Mouse (Mus musculus) thymus, postnatal 36 days (tissue): ENCODE measurements around the gene Tcp10c.
"Not testable (repeated sequence)": the region's sequence is repeated elsewhere in the genome, so short reads cannot be mapped to it uniquely, and the experiment has no call there.

Source experiments
- DNase-seq, 2 experiments: peaks; one replicate each; pipeline ENCODE4 v3.0.0; 2022; ENCODE audit warnings: mixed read lengths in 2 of 2

Gene Tcp10c

DNA sequence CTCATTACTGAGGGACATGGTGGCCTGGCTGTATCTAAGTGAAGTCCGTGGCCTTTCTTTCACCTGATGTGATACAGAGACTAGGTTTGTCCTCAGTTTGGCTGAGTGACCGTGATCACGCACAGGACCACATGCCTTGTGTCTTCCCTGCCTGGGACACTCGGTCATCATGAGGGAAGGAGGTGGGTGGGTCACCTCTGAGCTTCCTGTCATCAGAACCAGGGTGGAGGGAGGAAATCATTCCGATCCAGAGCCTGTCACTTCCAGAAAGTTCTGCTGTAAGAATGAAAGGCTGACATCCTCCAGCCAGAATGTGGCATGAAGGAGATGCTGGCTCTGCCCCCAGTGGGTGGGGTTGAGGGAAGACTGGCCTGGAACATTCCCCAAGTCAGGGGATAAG lies 45.6 kb downstream of the Tcp10c start:
- not testable (repeated sequence) for DNase-seq

DNA sequence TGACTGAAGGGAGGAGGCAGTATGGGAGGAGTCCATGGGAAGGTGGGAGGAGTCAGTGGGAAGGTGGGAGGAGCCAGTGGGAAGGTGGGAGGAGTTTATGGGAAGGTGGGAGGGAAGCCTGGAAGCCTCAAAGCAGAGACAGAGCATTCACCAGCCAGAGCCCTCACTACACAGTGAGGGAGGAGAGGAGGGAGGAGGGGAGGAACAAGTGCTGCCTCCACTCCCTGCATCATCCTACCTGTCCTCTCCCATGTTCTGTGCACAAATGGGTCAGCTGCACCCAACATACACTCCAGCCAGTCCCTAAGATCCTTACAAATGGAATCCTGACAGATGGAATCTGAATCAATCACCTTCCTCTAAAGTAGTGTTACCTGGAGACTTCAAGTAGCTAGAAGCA lies 47.7 kb downstream of the Tcp10c start:
- not testable (repeated sequence) for DNase-seq

DNA sequence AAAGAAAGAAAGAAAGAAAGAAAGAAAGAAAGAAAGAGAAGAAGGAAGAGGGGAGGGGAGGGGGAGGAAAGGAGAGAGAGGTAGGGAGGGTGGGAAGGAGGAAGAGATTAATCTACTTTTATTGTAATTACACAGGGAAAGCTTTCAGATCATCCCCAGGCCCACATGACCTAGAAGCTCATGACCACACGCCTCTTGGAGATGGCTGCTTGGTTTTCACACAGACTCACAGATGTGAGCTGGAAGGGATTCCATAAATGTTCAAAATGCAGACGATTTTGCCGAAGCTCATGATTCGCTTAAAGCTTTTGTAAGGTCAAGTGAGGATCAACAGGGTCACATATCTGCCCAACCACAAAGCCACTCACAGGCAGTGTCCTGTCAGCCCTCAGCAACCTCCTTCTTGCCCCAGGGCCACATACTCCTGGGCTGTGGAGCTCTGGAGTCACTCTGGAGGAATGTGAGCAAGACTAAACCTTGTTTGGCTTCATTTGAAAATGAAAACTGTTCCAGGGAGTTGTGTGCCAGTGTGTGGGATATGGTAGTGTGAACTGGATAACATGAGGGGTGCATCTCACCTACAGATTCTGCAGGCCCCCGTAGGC lies 49.3 kb downstream of the Tcp10c start:
- DNase-seq, result not testable (repeated sequence)

DNA sequence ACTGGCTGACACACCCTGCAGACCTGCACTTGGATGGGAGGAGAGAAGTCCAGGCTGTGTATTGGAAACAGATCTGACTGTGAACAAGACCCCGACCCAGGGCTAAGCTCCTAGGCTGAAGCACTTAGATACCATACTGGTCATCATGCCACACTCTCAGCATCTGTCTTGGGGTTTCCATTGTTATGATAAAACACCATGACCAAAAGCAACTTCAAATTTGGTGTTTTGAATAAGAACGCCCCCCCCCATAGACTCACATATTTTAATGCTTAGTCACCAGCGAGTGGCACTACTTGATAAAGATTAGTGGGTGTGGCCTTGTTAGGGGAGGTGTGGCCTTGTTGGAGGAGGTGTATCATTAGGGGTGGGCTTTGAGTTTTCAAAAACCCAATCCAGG lies 51.7 kb downstream of the Tcp10c start:
- DNase-seq, result not testable (repeated sequence)

DNA sequence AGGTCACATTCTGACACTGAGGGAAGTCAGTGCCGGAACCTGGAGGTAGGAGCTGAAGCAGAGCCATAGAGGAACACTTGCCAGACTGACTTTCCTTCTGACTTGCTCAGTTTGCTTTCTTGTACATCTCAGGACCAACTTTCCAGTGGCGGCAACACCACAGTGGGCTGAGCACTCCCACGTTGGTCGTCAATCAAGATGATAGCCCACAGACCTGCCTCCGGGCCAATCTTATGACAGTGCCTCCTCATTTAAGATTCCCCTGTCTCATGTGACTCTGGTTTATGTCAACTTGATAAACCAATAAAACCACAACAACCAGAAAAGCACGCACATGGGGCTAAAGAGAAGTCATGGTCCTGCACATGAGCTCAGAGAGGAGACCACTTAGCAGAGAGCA lies 52.3 kb downstream of the Tcp10c start:
- DNase-seq, result not testable (repeated sequence)

DNA sequence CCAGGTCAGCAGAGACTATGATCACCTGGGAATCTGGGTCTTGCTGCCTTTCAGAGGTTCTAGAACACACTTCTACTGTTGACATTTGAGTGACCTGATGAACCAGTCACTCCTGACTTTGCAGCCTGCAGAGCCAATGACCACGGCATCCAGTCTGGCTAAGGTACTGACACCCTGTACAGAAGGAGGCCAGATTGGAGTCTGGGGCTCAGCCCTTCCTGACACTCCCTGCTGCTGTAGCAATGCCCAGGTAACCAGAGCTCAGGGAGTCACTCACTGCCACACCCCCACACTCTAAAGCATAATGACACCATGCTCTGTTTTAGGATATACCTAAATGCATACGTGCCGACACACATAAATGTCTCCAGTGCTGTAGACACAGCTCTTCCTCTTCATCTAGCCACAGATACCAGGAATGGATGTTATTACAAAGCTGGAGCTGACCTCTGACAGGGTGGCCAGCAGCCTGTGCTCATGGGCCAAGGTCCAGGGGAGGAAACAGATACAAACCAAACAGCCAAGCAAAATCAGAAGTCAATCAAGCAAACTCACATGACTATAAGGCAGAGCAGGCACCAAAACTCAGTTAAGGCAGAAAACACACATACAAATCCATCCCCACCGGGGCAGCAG lies 53.4 kb downstream of the Tcp10c start:
- DNase-seq, result not testable (repeated sequence)

DNA sequence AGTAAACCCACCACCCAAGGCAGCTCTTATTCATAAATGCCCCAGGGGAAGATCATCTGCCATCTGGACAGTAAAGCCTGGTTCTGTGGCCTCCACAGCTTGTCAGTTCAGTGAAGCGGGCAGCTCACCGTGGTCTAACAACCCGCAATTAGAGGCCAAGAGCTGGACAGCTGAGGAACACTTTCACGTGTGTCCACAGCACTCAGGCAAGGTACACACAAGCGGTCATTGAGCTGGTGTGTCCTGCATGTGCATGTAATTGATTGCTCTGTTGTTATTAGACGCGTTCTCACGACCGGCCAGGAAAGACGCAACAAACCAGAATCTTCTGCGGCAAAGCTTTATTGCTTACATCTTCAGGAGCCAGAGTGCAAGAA lies 53.9 kb downstream of the Tcp10c start:
- DNase-seq, result not testable (repeated sequence)

DNA sequence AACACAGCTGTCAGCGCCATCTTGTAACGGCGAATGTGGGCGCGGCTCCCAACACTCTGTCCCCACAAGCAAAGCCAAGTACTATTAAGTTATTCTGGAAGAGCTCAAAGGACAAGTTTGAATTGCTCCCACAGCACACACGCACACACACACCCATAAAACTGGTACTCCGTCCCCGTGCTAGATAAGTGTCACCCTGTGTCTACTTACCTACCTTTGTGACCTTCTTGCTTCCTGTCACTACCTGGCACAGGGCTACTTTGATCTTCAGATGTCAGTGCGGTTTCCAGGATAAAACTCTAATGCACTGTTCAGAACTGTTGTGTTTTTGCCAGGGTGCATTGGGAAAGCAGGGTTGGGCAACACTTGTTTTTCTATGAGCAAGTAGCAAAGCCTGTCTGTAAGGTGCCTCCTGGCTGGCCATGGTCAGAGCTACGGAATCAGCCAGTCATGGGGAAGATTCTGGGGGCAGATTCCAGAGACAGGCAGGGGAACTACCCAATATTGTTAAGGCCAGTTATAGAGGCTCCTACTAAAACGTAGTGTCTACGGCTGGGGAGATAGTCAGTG lies 66.7 kb downstream of the Tcp10c start:
- not testable (repeated sequence) for DNase-seq

DNA sequence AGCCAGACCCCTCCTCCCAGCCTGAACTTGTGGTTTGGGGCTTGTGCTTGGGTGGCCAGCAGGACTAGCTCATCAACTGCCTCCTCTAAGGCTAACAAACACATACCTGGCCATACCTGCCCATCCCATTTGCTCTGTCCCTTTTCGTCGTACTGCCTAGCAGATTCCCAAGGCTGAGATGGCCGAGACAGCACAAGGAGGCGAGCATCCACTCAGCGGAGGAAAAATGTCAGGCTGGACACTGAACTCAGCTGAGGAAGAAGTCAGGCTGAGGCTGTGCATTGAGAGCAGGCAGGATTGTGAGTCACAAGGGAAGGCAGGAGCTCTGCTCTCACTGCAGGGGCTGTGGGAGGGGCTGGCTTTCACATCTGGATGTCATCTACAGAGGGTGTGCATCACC lies 68.3 kb downstream of the Tcp10c start:
- DNase-seq, result not testable (repeated sequence)

DNA sequence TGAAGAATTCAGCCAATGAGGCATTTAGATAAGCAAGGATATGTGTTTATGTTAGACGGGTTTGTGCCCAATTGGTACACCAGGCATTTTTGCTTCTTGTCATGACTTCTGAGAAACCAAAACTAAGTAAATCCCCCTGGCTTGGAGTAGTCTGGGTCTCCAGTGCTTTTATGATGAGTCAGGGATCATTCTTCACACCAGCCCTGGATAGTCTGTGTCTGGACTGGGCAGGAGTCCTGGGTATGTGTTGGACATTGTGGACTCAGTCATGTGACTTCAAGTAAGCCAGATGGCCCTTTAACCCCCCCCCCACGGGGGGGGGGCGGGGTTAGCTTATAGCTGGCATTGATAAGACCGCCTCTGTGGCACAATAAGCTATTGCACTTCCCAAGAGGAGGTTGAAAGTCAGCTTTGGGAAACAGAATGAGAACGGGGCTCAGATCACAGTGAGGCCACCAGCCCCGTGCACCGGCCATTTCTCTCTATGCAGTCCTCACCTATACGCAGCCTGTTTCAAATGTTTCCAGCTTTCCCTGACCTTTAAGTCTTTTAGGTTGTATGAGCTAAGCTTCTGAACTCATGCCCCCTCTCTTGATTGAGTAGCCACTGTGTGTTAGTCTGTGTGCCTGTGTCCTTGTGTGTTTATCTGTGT lies 69.1 kb downstream of the Tcp10c start:
- DNase-seq, result not testable (repeated sequence)

DNA sequence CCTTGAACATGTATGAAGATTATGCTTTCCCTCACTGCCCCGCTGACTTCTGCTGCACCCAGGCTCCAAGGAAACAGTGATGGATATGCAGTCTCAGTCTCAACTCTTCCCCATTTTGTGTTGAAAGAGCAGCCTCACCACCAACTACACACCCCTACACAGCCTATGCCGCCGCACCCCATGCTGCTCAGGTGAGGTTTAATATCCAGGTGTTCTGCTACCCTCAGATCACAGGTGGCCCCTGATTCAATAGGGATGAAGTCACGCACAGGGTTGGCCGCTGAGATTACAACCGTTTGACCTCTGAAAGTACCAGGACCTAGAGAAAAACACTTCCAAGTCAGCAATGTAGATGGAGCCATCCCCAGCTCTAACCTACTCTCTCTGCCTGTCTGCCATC lies 69.9 kb downstream of the Tcp10c start:
- DNase-seq, result not testable (repeated sequence)

DNA sequence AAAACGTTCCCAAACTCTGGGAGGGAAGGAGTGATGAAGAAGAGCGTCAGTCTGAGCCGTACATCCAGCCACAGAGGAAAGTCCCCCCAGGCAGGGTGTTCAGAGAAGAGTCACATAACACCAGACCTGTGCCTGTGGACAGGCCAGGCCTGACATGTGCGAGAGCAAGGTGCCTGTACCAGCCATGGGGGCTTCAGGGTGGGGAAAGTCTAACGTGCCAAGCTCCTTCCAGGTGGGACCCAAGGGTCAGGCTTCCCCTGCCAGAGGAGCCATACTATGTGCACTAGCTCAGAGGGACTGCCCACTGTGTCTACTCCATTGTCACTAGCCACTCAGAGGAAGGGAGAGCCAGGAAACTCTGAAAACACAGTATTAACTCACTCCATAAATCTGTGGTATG lies 71.3 kb downstream of the Tcp10c start:
- DNase-seq, result not testable (repeated sequence)

DNA sequence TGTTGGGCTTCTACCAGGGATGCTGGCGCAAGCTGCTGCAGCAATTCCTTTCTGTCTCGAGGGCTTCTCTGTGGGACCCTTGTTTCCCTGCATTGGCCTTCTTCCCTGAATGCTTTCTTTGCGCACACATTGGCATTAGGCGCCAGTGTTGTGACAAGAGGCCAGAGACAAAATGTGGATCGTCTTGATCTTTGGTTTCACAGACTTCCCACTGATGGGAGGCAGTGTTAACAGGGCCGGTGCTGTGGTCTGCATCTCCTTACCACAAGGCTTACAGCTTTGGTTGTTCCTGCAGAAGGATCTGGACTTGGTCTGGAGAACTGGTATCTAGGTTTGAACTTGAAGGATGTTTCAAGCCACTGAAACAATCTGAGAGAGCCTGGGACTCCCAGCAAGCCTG lies 72.1 kb downstream of the Tcp10c start:
- DNase-seq, result not testable (repeated sequence)
